Mouse (Mus musculus) midbrain, postnatal 0 days (tissue): ENCODE measurements at regions not wholly inside any gene's neighbourhood (a gene's known extent, or its start where the extent isn't known, plus 50 kb on each side); places are given as distances from the start of the nearest gene placed in this dataset.
A peak's percentile ranks its signal among the peaks of the same experiment; 100 is the strongest.

Experiments used
- ATAC-seq: fragments of 200-750 bp; cut with Nextera tagmentation; 2 replicates; pipeline ENCODE4 v1.8.0; 2017; ENCODE audit warnings: moderate number of reproducible peaks, mild to moderate bottlenecking, moderate TSS enrichment, moderate library complexity; ENCODE audit not compliant: low FRiP score
- DNase-seq: peaks from one replicate; pipeline ENCODE4 v3.0.0-alpha.2; 2015; ENCODE audit warnings: low spot score
- H3K27ac ChIP-seq: fragments of 300-500 bp; sonication (generic); 2 replicates; pipeline ENCODE4 v1.5.1; 2014; ENCODE audit warnings: low read depth, mild to moderate bottlenecking, low read length, mixed read lengths
- H3K27me3 ChIP-seq: fragments of 300-500 bp; sonication (generic); 2 replicates; pipeline ENCODE4 v1.6.1; 2014; ENCODE audit warnings: low read length, control low read depth, mixed read lengths; ENCODE audit not compliant: insufficient read depth
- H3K36me3 ChIP-seq: fragments of 300-500 bp; sonication (generic); 2 replicates; pipeline ENCODE4 v1.6.1; 2014; ENCODE audit warnings: low read length, control low read depth, mixed read lengths; ENCODE audit not compliant: insufficient read depth
- H3K4me1 ChIP-seq: fragments of 300-500 bp; sonication (generic); 2 replicates; pipeline ENCODE4 v1.6.1; 2014; ENCODE audit warnings: mild to moderate bottlenecking, control low read depth, antibody characterized with exemption, low read length, mixed read lengths; ENCODE audit not compliant: insufficient read depth
- H3K4me2 ChIP-seq: fragments of 300-500 bp; sonication (generic); 2 replicates; pipeline ENCODE4 v1.6.1; 2014; ENCODE audit warnings: low read depth, mild to moderate bottlenecking, low read length, mixed read lengths; ENCODE audit not compliant: poor library complexity, severe bottlenecking
- H3K4me3 ChIP-seq: fragments of 300-500 bp; sonication (generic); 2 replicates; pipeline ENCODE4 v1.5.1; 2014; ENCODE audit warnings: low read depth, mild to moderate bottlenecking, low read length, moderate library complexity
- H3K9ac ChIP-seq: fragments of 300-500 bp; sonication (generic); replicated peaks from 2 replicates; pipeline ENCODE4 v1.6.1; 2014; ENCODE audit warnings: mild to moderate bottlenecking, low read length, moderate library complexity, mixed read lengths; ENCODE audit not compliant: poor library complexity, severe bottlenecking
- H3K9me3 ChIP-seq: fragments of 300-500 bp; sonication (generic); 2 replicates; pipeline ENCODE4 v1.6.1; 2016; ENCODE audit warnings: low read length, control low read depth
- CTCF ChIP-seq: IDR thresholded peaks from 2 replicates; pipeline ENCODE4 v1.5.1; 2016; ENCODE audit warnings: antibody characterized with exemption, mild to moderate bottlenecking
- WGBS: fragments of 180-500 bp; shearing (Covaris S2); extraction: QIAGEN DNeasy Blood & Tissue Kit; methylation state at CpG from one replicate; pipeline ENCODE4 v1.1.7; 2014; 5-methylcytosine and 5-hydroxymethylcytosine counted together

DNA sequence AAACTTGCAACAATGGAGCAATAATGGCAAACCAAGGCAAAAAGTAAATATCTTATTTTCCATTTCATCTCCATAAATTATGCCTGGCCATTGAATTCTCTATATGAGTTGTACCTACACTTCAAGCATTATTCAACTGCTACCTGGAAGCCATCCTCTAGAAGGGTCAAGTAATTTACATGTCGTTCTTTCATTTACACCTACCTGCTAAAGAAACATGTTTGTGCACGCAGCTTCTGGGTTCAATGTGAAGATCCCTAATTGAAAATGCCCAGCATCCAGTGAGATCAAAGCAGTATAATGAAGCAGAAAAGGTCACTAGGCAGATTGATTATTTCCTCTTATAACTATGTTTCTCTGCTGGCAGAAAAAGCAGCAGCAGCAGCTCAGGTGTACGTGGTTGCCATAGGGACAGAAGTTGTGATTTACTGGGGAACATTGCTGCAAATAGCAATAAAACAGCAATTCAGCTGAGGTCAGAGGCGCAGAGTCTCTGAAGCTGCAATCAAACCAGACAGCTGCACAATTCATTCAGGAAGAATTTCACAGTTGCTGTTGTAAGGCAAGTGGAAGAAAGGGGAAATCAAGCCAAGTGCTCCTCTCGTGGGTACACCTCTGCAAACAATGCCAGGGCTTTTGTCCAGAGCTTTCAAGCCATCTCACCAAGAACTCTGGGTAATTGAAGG is 386.1 kb downstream of the Gm21750 start:
- DNase-seq (peak; percentile 65), ATAC-seq (peak; percentile 69; the same call in 1 of the 2 replicates)
- no peaks in the 10 kb centered on the region for H3K36me3 ChIP-seq
- TF ChIP-seq CTCF: no peak
- no peaks in the 10 kb centered on the region for H3K4me1 ChIP-seq
- H3K27me3 ChIP-seq: no peaks in the 10 kb centered on the region
- 0 out of 2 replicates have a peak overlapping the region, but pooled peaks have one; percentile 8 for H3K9ac ChIP-seq
- H3K9me3 ChIP-seq: no peaks in the 10 kb centered on the region
- 33% methylated on average over 5 of the region's 5 CpGs for WGBS
- no peak overlapping the region for H3K4me3 ChIP-seq
- H3K27ac ChIP-seq: peak overlapping the region; percentile 67
- no peak overlapping the region for H3K4me2 ChIP-seq

DNA sequence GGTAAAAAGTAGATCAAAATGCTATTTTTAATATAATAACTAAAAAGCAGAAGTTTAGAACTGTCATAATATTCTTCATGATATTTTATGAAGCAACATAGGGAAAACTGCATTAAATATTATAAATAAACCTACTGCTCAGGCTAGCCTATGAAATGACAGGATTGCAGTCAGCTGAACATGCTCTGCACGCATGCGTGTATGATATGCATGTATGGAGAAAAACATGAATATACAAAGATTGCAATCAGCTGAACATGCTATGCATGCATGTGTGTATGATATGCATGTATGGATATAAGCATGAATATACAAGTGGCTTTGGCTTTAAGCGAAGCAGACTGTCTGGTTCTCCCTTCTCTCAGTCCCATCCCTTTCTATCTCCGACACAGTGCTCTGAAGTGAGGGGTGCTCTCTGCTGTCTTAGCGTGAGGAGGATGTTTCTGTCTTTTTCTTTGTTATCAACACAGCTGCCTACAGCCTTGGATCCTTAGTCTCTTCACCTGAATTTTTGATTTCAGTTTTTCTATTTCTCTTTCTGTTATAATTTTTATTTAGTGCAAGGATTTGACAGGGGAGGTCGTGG is 386.8 kb downstream of the Gm21750 start:
- H3K9ac ChIP-seq: 0 out of 2 replicates have a peak overlapping the region, but pooled peaks have one; percentile 19
- ATAC-seq (peak; percentile 72), DNase-seq (no peak)
- H3K4me1 ChIP-seq: no peaks in the 10 kb centered on the region
- H3K27ac ChIP-seq: peak overlapping the region; percentile 67
- no peaks in the 10 kb centered on the region for H3K36me3 ChIP-seq
- H3K27me3 ChIP-seq: no peaks in the 10 kb centered on the region
- H3K4me3 ChIP-seq: no peak overlapping the region
- H3K9me3 ChIP-seq: no peaks in the 10 kb centered on the region
- no peak for TF ChIP-seq CTCF
- 63% methylated on average over 6 of the region's 6 CpGs for WGBS
- no peak overlapping the region for H3K4me2 ChIP-seq

DNA sequence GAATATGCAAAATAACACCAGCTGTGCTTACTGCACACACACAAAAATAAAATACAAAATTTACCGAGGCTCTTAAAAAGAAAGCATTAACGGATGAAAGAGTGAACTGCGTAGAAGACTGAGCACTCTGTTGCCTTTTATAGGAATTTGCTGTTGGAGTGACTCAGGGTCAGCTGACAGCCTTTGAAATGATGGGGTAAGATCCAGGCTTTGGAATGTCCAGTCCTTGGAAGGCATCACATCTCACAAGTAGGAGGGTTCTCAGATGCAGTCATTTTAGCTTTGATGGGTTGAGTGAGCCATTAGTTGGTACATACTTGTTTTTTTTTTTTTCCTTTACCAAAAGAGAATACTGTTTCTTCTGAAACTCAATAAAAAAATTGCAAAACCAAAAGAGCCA is 387.4 kb downstream of the Gm21750 start:
- no peaks in the 10 kb centered on the region for H3K27me3 ChIP-seq
- H3K4me1 ChIP-seq: no peaks in the 10 kb centered on the region
- peak overlapping the region; percentile 67; the same call in 1 of the 2 replicates for H3K27ac ChIP-seq
- H3K9ac ChIP-seq: no peak overlapping the region
- H3K9me3 ChIP-seq: no peaks in the 10 kb centered on the region
- no peak for TF ChIP-seq CTCF
- no peak overlapping the region for H3K4me2 ChIP-seq
- no peak overlapping the region for H3K4me3 ChIP-seq
- no peaks in the 10 kb centered on the region for H3K36me3 ChIP-seq
- ATAC-seq: no peak
- DNase-seq: no peak
- 72% methylated on average over 3 of the region's 3 CpGs for WGBS

DNA sequence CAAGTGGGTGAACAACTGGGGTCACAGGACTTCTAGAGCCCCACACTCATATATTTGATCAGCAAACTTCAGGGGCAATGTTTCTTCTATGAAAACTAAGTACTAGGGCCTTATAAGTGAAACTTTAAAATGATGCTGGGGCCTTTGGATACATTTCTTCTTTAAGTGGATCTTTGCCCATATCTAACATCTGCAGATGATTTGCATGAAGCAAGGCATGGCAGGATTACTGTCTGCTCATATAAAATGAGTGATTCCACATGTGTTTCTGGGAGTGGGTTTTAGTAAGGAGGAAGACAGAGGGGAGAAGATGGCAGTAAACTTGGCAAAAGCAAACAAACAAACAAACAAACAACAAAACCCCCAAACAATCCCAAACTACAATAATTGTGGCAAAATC is 405.0 kb downstream of the Gm21750 start:
- H3K9me3 ChIP-seq: no peaks in the 10 kb centered on the region
- DNase-seq (no peak), ATAC-seq (no peak)
- no peak overlapping the region for H3K4me3 ChIP-seq
- no peak for TF ChIP-seq CTCF
- H3K27ac ChIP-seq: no peak overlapping the region
- H3K36me3 ChIP-seq: no peaks in the 10 kb centered on the region
- no peak overlapping the region for H3K4me2 ChIP-seq
- no peaks in the 10 kb centered on the region for H3K27me3 ChIP-seq
- H3K9ac ChIP-seq: no peak overlapping the region
- H3K4me1 ChIP-seq: no peaks in the 10 kb centered on the region

DNA sequence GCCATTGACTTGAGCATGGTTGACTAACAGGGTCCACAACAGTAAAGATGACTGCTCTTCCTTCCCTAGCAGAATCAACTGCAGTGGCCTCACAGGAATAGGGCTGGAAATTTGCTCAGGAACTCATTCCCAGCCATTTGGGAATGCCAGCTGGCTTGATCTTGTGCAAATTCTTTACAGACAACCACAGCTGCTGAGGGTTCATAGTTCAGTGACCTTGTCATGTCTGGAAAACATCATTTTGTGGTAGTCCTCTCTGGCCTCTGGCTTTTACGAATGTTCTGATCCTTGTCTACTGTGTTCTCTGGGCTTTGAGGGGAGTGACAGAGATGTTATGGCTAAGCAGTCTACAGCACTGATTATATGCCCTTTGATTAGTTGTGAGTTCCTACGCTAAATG is 432.0 kb downstream of the Gm21750 start:
- Histone ChIP-seq H3K9ac (no peak overlapping the region), H3K4me3 (no peak overlapping the region), H3K9me3 (no peaks in the 10 kb centered on the region), H3K36me3 (no peaks in the 10 kb centered on the region), H3K27me3 (no peaks in the 10 kb centered on the region), H3K27ac (no peak overlapping the region), H3K4me2 (no peak overlapping the region), H3K4me1 (no peaks in the 10 kb centered on the region)
- WGBS: 88% methylated on average over 2 of the region's 2 CpGs
- no peak for TF ChIP-seq CTCF
- ATAC-seq (no peak), DNase-seq (no peak)

DNA sequence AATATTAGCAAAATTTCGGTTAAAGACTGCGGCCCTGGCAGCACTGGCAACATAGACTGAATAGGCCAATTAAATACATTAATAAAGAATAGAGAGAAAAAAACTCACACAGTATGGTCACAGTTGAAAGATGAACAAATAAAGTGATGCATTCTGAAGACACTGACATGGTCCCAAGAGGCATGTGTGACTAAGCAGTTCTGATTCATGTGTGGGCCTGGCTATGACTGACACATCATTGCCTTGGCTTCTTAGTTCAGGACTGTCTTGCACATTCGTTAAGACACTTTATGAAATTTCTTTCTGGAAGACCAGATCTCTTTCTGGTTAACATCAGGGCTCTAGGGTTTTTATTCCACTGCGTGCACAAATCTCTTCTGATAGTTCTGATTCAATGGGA is 438.7 kb downstream of the Gm21750 start:
- Histone ChIP-seq H3K36me3 (no peaks in the 10 kb centered on the region), H3K4me3 (no peak overlapping the region), H3K4me2 (no peak overlapping the region), H3K9me3 (no peaks in the 10 kb centered on the region), H3K4me1 (no peaks in the 10 kb centered on the region), H3K9ac (no peak overlapping the region), H3K27ac (no peak overlapping the region), H3K27me3 (no peaks in the 10 kb centered on the region)
- 91% methylated on average over 4 of the region's 4 CpGs for WGBS
- ATAC-seq: no peak
- DNase-seq: no peak
- no peak for TF ChIP-seq CTCF
